Mouse (Mus musculus) cerebellum, adult 2 months (tissue): Measurements from ENCODE around the gene Arhgap33.

Experiments used
- CTCF ChIP-seq: fragments of 200-500 bp; IDR thresholded peaks from 2 replicates; pipeline ENCODE4 v1.5.1; 2011; ENCODE audit warnings: low read depth, mild to moderate bottlenecking, control low read depth, low read length, moderate library complexity, borderline replicate concordance; ENCODE audit not compliant: insufficient read depth
- POLR2A ChIP-seq: fragments of 200-500 bp; IDR thresholded peaks from 2 replicates; pipeline ENCODE4 v1.6.1; 2011; ENCODE audit warnings: low read length, control low read depth, borderline replicate concordance; ENCODE audit not compliant: insufficient read depth

DNA sequence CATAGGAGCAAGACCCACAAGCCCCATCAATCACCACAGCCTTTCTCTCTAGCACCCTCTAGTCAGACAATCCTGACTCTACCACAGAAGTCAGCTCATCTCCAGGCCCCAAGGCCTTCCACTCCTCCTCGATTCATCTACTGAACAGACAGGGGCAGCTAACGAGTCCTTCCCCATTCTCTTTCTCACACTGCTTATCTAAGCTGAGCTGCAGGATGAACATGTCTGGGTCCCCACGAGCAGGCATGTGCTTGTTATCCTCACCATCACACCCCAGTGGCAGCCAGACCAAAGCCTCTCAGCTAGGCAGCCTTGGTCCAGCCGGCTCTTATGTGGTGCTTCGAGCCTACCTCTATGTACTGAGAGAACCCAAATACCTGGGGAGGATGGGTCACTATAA, 37.5 kb upstream of the Arhgap33 start:
- no peak for TF ChIP-seq CTCF
- TF ChIP-seq POLR2A, result no peak
